Comparison of ENCODE assay signal across 8 mouse cellular contexts in the genomic region with DNA sequence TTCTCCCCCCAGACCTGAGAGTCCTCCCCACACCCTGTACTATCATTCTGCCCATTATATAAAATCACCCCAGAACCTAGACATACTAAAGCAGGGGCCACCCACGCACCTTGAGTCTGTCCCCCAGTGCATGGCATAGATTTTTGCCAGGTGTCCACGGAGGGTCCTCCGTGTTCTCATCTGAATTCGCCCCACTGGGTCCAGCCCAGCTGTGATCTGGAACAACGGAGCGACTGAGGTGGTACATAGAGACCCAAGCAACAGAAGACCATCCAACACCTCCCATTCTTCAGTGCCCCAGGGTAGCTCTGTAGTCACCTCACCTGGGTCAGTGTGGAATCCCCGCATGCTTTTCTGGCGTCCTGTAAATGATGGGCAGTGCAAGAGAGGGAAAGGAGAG. TPM values are rescaled to one million over a fixed set of nuclear protein-coding genes. Genes with fewer than 3 reads are reported as not detected.
DNase-seq lines count a peak whose midpoint lies in the region; ATAC-seq and TF ChIP-seq lines count a peak whose summit lies in the region.

No protein-coding gene starts in this region.

- peak overlapping the region; percentile 65 for H3K4me3 ChIP-seq in heart, embryonic 12.5 days
- 0 out of 4 replicates have a peak overlapping the region, but pooled peaks have one; percentile 28 to 86 for H3K4me3 ChIP-seq in ES-E14 (ENCODE audit: insufficient read depth in 1 of 2, low read depth in 1 of 2, low read length in 2 of 2, poor library complexity in 1 of 2, severe bottlenecking in 1 of 2)
- H3K4me3 ChIP-seq in heart, postnatal 0 days (ENCODE audit: low read depth, low read length) = peak overlapping the region; percentile 93

- TF ChIP-seq EP300 in heart, postnatal 0 days (IDR thresholded peaks at IDR 0.05; ENCODE audit: low read depth) = no peak

- no peak for ATAC-seq in heart, embryonic 12.5 days (ENCODE audit: insufficient number of reproducible peaks, low FRiP score)
- ATAC-seq in heart, postnatal 0 days (ENCODE audit: insufficient read depth, low read depth) = no peak
- ATAC-seq in megakaryocyte-erythroid progenitor cell, adult 5-6 weeks (replicated peaks; ENCODE audit: low FRiP score, low TSS enrichment, poor library complexity, severe bottlenecking) = no peak
- no peak for ATAC-seq in erythroid progenitor cell, adult 5-6 weeks (replicated peaks; ENCODE audit: low FRiP score, poor library complexity, severe bottlenecking)

- in situ Hi-C loops in ES-E14 (cut with MboI; ENCODE audit: low sequenced_read_pairs in 2 of 2, unreplicated experiment in 2 of 2) = no loop called here

- H3K4me2 ChIP-seq in heart, embryonic 12.5 days = peak overlapping the region; percentile 83
- H3K4me2 ChIP-seq in heart, postnatal 0 days (ENCODE audit: low read depth, low read length) = peak overlapping the region; percentile 93

- no peaks in the 10 kb centered on the region for H3K27me3 ChIP-seq in heart, embryonic 12.5 days (replicated peaks)
- no peaks in the 10 kb centered on the region for H3K27me3 ChIP-seq in heart, postnatal 0 days (ENCODE audit: control insufficient read depth, insufficient read depth, low read length)

- intact Hi-C loops in heart, postnatal 14 days (cut with DNase I) = loop anchor here (5.0 kb wide), 2 partner anchors 102 to 217 kb away; partner anchors contain the start of gene Tsc22d4

- H3K4me1 ChIP-seq in heart, embryonic 12.5 days (replicated peaks) = peaks cover 37% of the 10 kb centered on the region
- peaks cover 0 to 17% of the 10 kb centered on the region in 2 experiments; a peak in 2 of 4 replicates for H3K4me1 ChIP-seq in ES-E14 (ENCODE audit: control insufficient read depth in 2 of 2, insufficient read depth in 2 of 2, low read length in 2 of 2, poor library complexity in 1 of 2)
- peaks cover 6% of the 10 kb centered on the region; the same call in 1 of the 2 replicates for H3K4me1 ChIP-seq in heart, postnatal 0 days (ENCODE audit: control insufficient read depth, insufficient read depth)

- WGBS in heart, embryonic 12.5 days = 81% methylated on average over 8 of the region's 8 CpGs
- 79% methylated on average over 8 of the region's 8 CpGs for WGBS in heart, postnatal 0 days

- DNase-seq in heart, postnatal 14 days = no peak
- DNase-seq in ES-E14 (ENCODE audit: low read depth, low spot score) = no peak
- DNase-seq in heart, postnatal 0 days (ENCODE audit: low spot score) = no peak
- peak; percentile 9 for DNase-seq in lung, postnatal 10 days
- no peak for DNase-seq in frontal cortex, postnatal 36 days (ENCODE audit: low spot score in 2 of 2)

- peaks cover 48% of the 10 kb centered on the region for H3K36me3 ChIP-seq in heart, embryonic 12.5 days
- H3K36me3 ChIP-seq in ES-E14 (ENCODE audit: control insufficient read depth, insufficient read depth, low read length, poor library complexity, severe bottlenecking) = peaks cover 41% of the 10 kb centered on the region
- peaks cover 50% of the 10 kb centered on the region for H3K36me3 ChIP-seq in heart, postnatal 0 days (replicated peaks; ENCODE audit: control insufficient read depth, insufficient read depth, low read length)

- peak overlapping the region; percentile 89 for H3K9ac ChIP-seq in heart, embryonic 12.5 days
- no peak overlapping the region for H3K9ac ChIP-seq in ES-E14 (ENCODE audit: insufficient read depth, low read depth, low read length, poor library complexity, severe bottlenecking)
- H3K9ac ChIP-seq in heart, postnatal 0 days (replicated peaks; ENCODE audit: low read depth, low read length) = peak overlapping the region; percentile 73

- H3K9me3 ChIP-seq in heart, embryonic 12.5 days (replicated peaks) = no peaks in the 10 kb centered on the region
- no peaks in the 10 kb centered on the region for H3K9me3 ChIP-seq in ES-E14 (ENCODE audit: control insufficient read depth, insufficient read depth, low read depth, low read length)
- no peaks in the 10 kb centered on the region for H3K9me3 ChIP-seq in heart, postnatal 0 days (replicated peaks; ENCODE audit: control insufficient read depth, low read length)

- peak overlapping the region; percentile 82 for H3K27ac ChIP-seq in heart, embryonic 12.5 days (ENCODE audit: poor library complexity, severe bottlenecking)
- no peak overlapping the region for H3K27ac ChIP-seq in ES-E14 (ENCODE audit: insufficient read depth, low read depth, low read length, poor library complexity, severe bottlenecking)
- peak overlapping the region; percentile 94 for H3K27ac ChIP-seq in heart, postnatal 0 days (ENCODE audit: low read depth)

- no peak for TF ChIP-seq CTCF in heart, postnatal 0 days (IDR thresholded peaks at IDR 0.05; ENCODE audit: low read depth)

TF ChIP-seq in ES-E14, 5 proteins besides CTCF, POLR2A, EP300 and RAD21:
- TF ChIP-seq ZNF384 (IDR thresholded peaks at IDR 0.05; ENCODE audit: low read depth, low read length) (no peak), HCFC1 (IDR thresholded peaks at IDR 0.05; ENCODE audit: borderline replicate concordance, insufficient read depth, low read length) (no peak), CHD2 (IDR thresholded peaks at IDR 0.05; ENCODE audit: low read depth, low read length) (no peak), ZC3H11A (IDR thresholded peaks at IDR 0.05; ENCODE audit: borderline replicate concordance, low read depth, low read length) (no peak), MAFK (IDR thresholded peaks at IDR 0.05; ENCODE audit: insufficient read depth, low read depth, low read length) (no peak)

RNA-seq across cellular contexts. Expression of gene Epo, which starts 3.0 kb away (rescaled TPM):
- not detected in 2 replicates for polyA plus RNA-seq in heart, embryonic 12.5 days (2016; fragmentation: Nextera tagmentation; extraction: Ambion mirVana)
- not detected for total RNA-seq in heart, postnatal 14 days (2021)
- 0.36 and 0.48 TPM in 2 replicates for total RNA-seq in ES-E14 (2012; rRNA removed)
- not detected in 2 replicates for total RNA-seq in heart, postnatal 0 days (2014; rRNA removed; ENCODE audit: low replicate concordance)
- polyA plus RNA-seq in heart, postnatal 0 days (2015; fragmentation: Nextera tagmentation; extraction: Ambion mirVana) = not detected in 2 replicates
- not detected in 2 replicates for total RNA-seq in megakaryocyte-erythroid progenitor cell, adult 5-6 weeks (2014; fragmentation: Nextera tagmentation)
- not detected in 2 replicates for total RNA-seq in megakaryocyte-erythroid progenitor cell, adult 5-6 weeks (2017)
- not detected in 2 replicates for total RNA-seq in erythroid progenitor cell, adult 5-6 weeks (2015; ENCODE audit: low replicate concordance)
- not detected in 2 replicates for total RNA-seq in erythroid progenitor cell, adult 5-6 weeks (2017; ENCODE audit: low replicate concordance)

RNA-seq across cellular contexts. Expression of gene Gnb2, which starts 3.2 kb away (rescaled TPM):
- polyA plus RNA-seq in heart, embryonic 12.5 days (2016; fragmentation: Nextera tagmentation; extraction: Ambion mirVana) = 277 and 287 TPM in 2 replicates
- 100 to 1,000 TPM; 322 to 323 TPM for total RNA-seq in heart, postnatal 14 days (2021)
- total RNA-seq in ES-E14 (2012; rRNA removed) = 259 and 297 TPM in 2 replicates
- total RNA-seq in heart, postnatal 0 days (2014; rRNA removed; ENCODE audit: low replicate concordance) = 599 and 872 TPM in 2 replicates
- 301 TPM in 2 replicates for polyA plus RNA-seq in heart, postnatal 0 days (2015; fragmentation: Nextera tagmentation; extraction: Ambion mirVana)
- 367 and 396 TPM in 2 replicates for total RNA-seq in megakaryocyte-erythroid progenitor cell, adult 5-6 weeks (2014; fragmentation: Nextera tagmentation)
- total RNA-seq in megakaryocyte-erythroid progenitor cell, adult 5-6 weeks (2017) = 155 and 173 TPM in 2 replicates
- 253 and 262 TPM in 2 replicates for total RNA-seq in erythroid progenitor cell, adult 5-6 weeks (2015; ENCODE audit: low replicate concordance)
- total RNA-seq in erythroid progenitor cell, adult 5-6 weeks (2017; ENCODE audit: low replicate concordance) = 152 and 170 TPM in 2 replicates

RNA-seq across cellular contexts. Expression of gene Gigyf1, which starts 11.7 kb away (rescaled TPM):
- polyA plus RNA-seq in heart, embryonic 12.5 days (2016; fragmentation: Nextera tagmentation; extraction: Ambion mirVana) = 9.9 and 10.1 TPM in 2 replicates
- 10 to 100 TPM; 28.3 to 33.8 TPM for total RNA-seq in heart, postnatal 14 days (2021)
- 24.7 and 40.3 TPM in 2 replicates for total RNA-seq in ES-E14 (2012; rRNA removed)
- total RNA-seq in heart, postnatal 0 days (2014; rRNA removed; ENCODE audit: low replicate concordance) = 12.0 and 17.7 TPM in 2 replicates
- polyA plus RNA-seq in heart, postnatal 0 days (2015; fragmentation: Nextera tagmentation; extraction: Ambion mirVana) = 7.2 TPM in 2 replicates
- total RNA-seq in megakaryocyte-erythroid progenitor cell, adult 5-6 weeks (2014; fragmentation: Nextera tagmentation) = 19.8 and 39.2 TPM in 2 replicates
- 7.9 and 10.8 TPM in 2 replicates for total RNA-seq in megakaryocyte-erythroid progenitor cell, adult 5-6 weeks (2017)
- 5.4 and 5.8 TPM in 2 replicates for total RNA-seq in erythroid progenitor cell, adult 5-6 weeks (2015; ENCODE audit: low replicate concordance)
- 8.1 and 11.2 TPM in 2 replicates for total RNA-seq in erythroid progenitor cell, adult 5-6 weeks (2017; ENCODE audit: low replicate concordance)

RNA-seq across cellular contexts. Expression of gene Actl6b, which starts 23.2 kb away (rescaled TPM):
- polyA plus RNA-seq in heart, embryonic 12.5 days (2016; fragmentation: Nextera tagmentation; extraction: Ambion mirVana) = 0.40 TPM in 1 of 2 replicates, not detected in the other
- total RNA-seq in heart, postnatal 14 days (2021) = not detected
- not detected in 2 replicates for total RNA-seq in ES-E14 (2012; rRNA removed)
- not detected in 2 replicates for total RNA-seq in heart, postnatal 0 days (2014; rRNA removed; ENCODE audit: low replicate concordance)
- polyA plus RNA-seq in heart, postnatal 0 days (2015; fragmentation: Nextera tagmentation; extraction: Ambion mirVana) = not detected in 2 replicates
- total RNA-seq in megakaryocyte-erythroid progenitor cell, adult 5-6 weeks (2014; fragmentation: Nextera tagmentation) = not detected in 2 replicates
- not detected in 2 replicates for total RNA-seq in megakaryocyte-erythroid progenitor cell, adult 5-6 weeks (2017)
- total RNA-seq in erythroid progenitor cell, adult 5-6 weeks (2015; ENCODE audit: low replicate concordance) = not detected in 2 replicates
- not detected in 2 replicates for total RNA-seq in erythroid progenitor cell, adult 5-6 weeks (2017; ENCODE audit: low replicate concordance)

RNA-seq across cellular contexts. Expression of gene Pop7, which starts 27.8 kb away (rescaled TPM):
- 44.0 and 44.1 TPM in 2 replicates for polyA plus RNA-seq in heart, embryonic 12.5 days (2016; fragmentation: Nextera tagmentation; extraction: Ambion mirVana)
- 10 to 100 TPM; 12.5 to 16.9 TPM for total RNA-seq in heart, postnatal 14 days (2021)
- 35.7 and 41.7 TPM in 2 replicates for total RNA-seq in ES-E14 (2012; rRNA removed)
- 40.1 and 61.3 TPM in 2 replicates for total RNA-seq in heart, postnatal 0 days (2014; rRNA removed; ENCODE audit: low replicate concordance)
- 39.9 and 40.6 TPM in 2 replicates for polyA plus RNA-seq in heart, postnatal 0 days (2015; fragmentation: Nextera tagmentation; extraction: Ambion mirVana)
- total RNA-seq in megakaryocyte-erythroid progenitor cell, adult 5-6 weeks (2014; fragmentation: Nextera tagmentation) = 51.2 and 51.5 TPM in 2 replicates
- total RNA-seq in megakaryocyte-erythroid progenitor cell, adult 5-6 weeks (2017) = 26.6 and 34.2 TPM in 2 replicates
- 2.9 and 23.5 TPM in 2 replicates for total RNA-seq in erythroid progenitor cell, adult 5-6 weeks (2015; ENCODE audit: low replicate concordance)
- total RNA-seq in erythroid progenitor cell, adult 5-6 weeks (2017; ENCODE audit: low replicate concordance) = 0.38 and 10.8 TPM in 2 replicates
